9 mouse cellular contexts compared by ENCODE assay signal in the genomic region with DNA sequence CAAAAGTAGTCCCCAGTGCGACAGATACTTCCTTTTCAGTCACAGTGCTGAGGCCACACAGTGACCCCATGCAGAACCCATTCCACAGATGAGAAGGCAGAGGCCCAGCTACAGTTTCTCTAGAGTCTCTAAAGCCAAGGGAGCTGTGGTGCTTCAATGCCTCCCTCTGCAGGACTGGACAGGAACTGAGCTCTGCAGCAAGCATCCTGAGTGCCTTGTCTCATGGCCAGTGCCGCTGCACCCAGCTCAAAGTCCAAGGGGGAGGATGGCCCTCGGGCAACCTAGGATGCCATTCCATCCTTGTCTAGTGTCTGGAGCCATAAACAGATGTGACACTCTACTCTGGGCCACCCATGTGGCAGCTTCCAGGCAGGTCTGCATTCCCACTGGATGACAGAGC. TPM values are rescaled to one million over a fixed set of nuclear protein-coding genes. Genes with fewer than 3 reads are reported as not detected.
DNase-seq lines count a peak whose midpoint lies in the region; ATAC-seq and TF ChIP-seq lines count a peak whose summit lies in the region.
"Had no signal": no experiment of that assay in that cellular context is flagged by ENCODE, and none has a peak within 500 bp of the region (broad histone marks: within the 10 kb centered on the region; RNA-seq: fewer than 3 reads in every experiment).

No protein-coding gene starts in this region.

- no peak overlapping the region for H3K4me3 ChIP-seq in heart, adult 2 months
- H3K4me3 ChIP-seq in heart, embryonic 11.5 days (ENCODE audit: low read depth, low read length) = no peak overlapping the region
- H3K4me3 ChIP-seq in testis, adult 2 months (ENCODE audit: control insufficient read depth, low read depth, low read length) = no peak overlapping the region
- H3K4me3 ChIP-seq in embryonic fibroblast, embryonic 13.5 days (ENCODE audit: insufficient read depth, low read length) = no peak overlapping the region
- H3K4me3 ChIP-seq in forebrain, embryonic 12.5 days (replicated peaks) = no peak overlapping the region
- H3K4me3 ChIP-seq: midbrain, embryonic 12.5 days had no signal

- H3K9me3 ChIP-seq in heart, embryonic 11.5 days (replicated peaks; ENCODE audit: control insufficient read depth, low read length) = no peaks in the 10 kb centered on the region
- no peaks in the 10 kb centered on the region for H3K9me3 ChIP-seq in forebrain, embryonic 12.5 days
- H3K9me3 ChIP-seq: midbrain, embryonic 12.5 days had no signal

- no peak for TF ChIP-seq EP300 in heart, adult 2 months (IDR thresholded peaks at IDR 0.05; ENCODE audit: insufficient read depth, low read depth, low read length)

- intact Hi-C loops in heart, adult 2 months (cut with DNase I) = no loop called here

- no peak overlapping the region for H3K4me2 ChIP-seq in heart, embryonic 11.5 days
- no peak overlapping the region for H3K4me2 ChIP-seq in forebrain, embryonic 12.5 days
- H3K4me2 ChIP-seq: midbrain, embryonic 12.5 days had no signal

- DNase-seq in heart, adult 2 months = no peak
- DNase-seq in testis, postnatal 14 days (ENCODE audit: low spot score) = no peak
- peak; percentile 22 for DNase-seq in yolk sac, embryonic 10.5 days (ENCODE audit: low spot score)
- no peak for DNase-seq in layer of hippocampus, adult 8-10 months (ENCODE audit: low spot score in 2 of 2)

- H3K9ac ChIP-seq in heart, adult 2 months (ENCODE audit: low read depth, low read length) = no peak overlapping the region
- no peak overlapping the region for H3K9ac ChIP-seq in heart, embryonic 11.5 days (ENCODE audit: low read depth, low read length)
- H3K9ac ChIP-seq in forebrain, embryonic 12.5 days = no peak overlapping the region
- H3K9ac ChIP-seq: midbrain, embryonic 12.5 days had no signal

- TF ChIP-seq POLR2A in heart, adult 2 months (IDR thresholded peaks at IDR 0.05; ENCODE audit: insufficient read depth, low read depth, low read length) = no peak
- no peak for TF ChIP-seq POLR2A in testis, adult 2 months (IDR thresholded peaks at IDR 0.05; ENCODE audit: control insufficient read depth, low read depth, low read length)
- TF ChIP-seq POLR2A in embryonic fibroblast, embryonic 13.5 days (IDR thresholded peaks at IDR 0.05; ENCODE audit: low read depth, low read length) = no peak

- no peaks in the 10 kb centered on the region for H3K36me3 ChIP-seq in heart, adult 2 months (ENCODE audit: control insufficient read depth, insufficient read depth, low read length)
- no peaks in the 10 kb centered on the region for H3K36me3 ChIP-seq in heart, embryonic 11.5 days (ENCODE audit: control insufficient read depth, insufficient read depth, low read length)
- H3K36me3 ChIP-seq in testis, adult 2 months (ENCODE audit: control insufficient read depth, insufficient read depth, low read length) = no peaks in the 10 kb centered on the region
- H3K36me3 ChIP-seq in forebrain, embryonic 12.5 days (replicated peaks) = peaks cover 18% of the 10 kb centered on the region

- no peak for ATAC-seq in heart, embryonic 11.5 days (replicated peaks; ENCODE audit: insufficient number of reproducible peaks, low FRiP score, low TSS enrichment)
- ATAC-seq in forebrain, embryonic 12.5 days (ENCODE audit: low FRiP score) = no peak

- peaks cover 4% of the 10 kb centered on the region for H3K4me1 ChIP-seq in heart, adult 2 months (ENCODE audit: control insufficient read depth, insufficient read depth, low read length)
- H3K4me1 ChIP-seq in heart, embryonic 11.5 days (ENCODE audit: control insufficient read depth, insufficient read depth, low read length) = peaks cover 21% of the 10 kb centered on the region
- H3K4me1 ChIP-seq in testis, adult 2 months (ENCODE audit: control insufficient read depth, insufficient read depth, low read length) = peaks cover 22% of the 10 kb centered on the region
- no peaks in the 10 kb centered on the region; the same call in 1 of the 2 replicates for H3K4me1 ChIP-seq in embryonic fibroblast, embryonic 13.5 days (ENCODE audit: control insufficient read depth, insufficient read depth, low read length)
- H3K4me1 ChIP-seq in forebrain, embryonic 12.5 days = peaks cover 42% of the 10 kb centered on the region

- H3K27ac ChIP-seq in heart, adult 2 months = no peak overlapping the region
- no peak overlapping the region for H3K27ac ChIP-seq in heart, embryonic 11.5 days (ENCODE audit: low read depth, low read length)
- H3K27ac ChIP-seq in testis, adult 2 months (ENCODE audit: control insufficient read depth, insufficient read depth, low read depth, low read length) = no peak overlapping the region
- H3K27ac ChIP-seq in embryonic fibroblast, embryonic 13.5 days (ENCODE audit: insufficient read depth, low read length) = no peak overlapping the region
- H3K27ac ChIP-seq in forebrain, embryonic 12.5 days = no peak overlapping the region

- H3K27me3 ChIP-seq in heart, adult 2 months (ENCODE audit: control insufficient read depth, insufficient read depth, low read length) = no peaks in the 10 kb centered on the region
- no peaks in the 10 kb centered on the region for H3K27me3 ChIP-seq in heart, embryonic 11.5 days (ENCODE audit: control insufficient read depth, insufficient read depth, low read length)
- no peaks in the 10 kb centered on the region for H3K27me3 ChIP-seq in testis, adult 2 months (ENCODE audit: control insufficient read depth, insufficient read depth, low read length)
- no peaks in the 10 kb centered on the region for H3K27me3 ChIP-seq in forebrain, embryonic 12.5 days
- H3K27me3 ChIP-seq: midbrain, embryonic 12.5 days had no signal

- no peaks in the 10 kb centered on the region for H3K79me2 ChIP-seq in heart, adult 2 months (replicated peaks; ENCODE audit: control insufficient read depth, insufficient read depth, low read length)

- WGBS in heart, adult 2 months = 60% methylated on average over 3 of the region's 3 CpGs
- WGBS in heart, embryonic 11.5 days (ENCODE audit: insufficient replicate concordance) = 48% methylated on average over 3 of the region's 3 CpGs
- WGBS in forebrain, embryonic 12.5 days = 85% methylated on average over 3 of the region's 3 CpGs

- peak; percentile 66 for TF ChIP-seq CTCF in heart, adult 2 months (IDR thresholded peaks at IDR 0.05)
- peak; percentile 46; the same call in 1 of the 2 replicates for TF ChIP-seq CTCF in testis, adult 2 months (IDR thresholded peaks at IDR 0.05; ENCODE audit: control insufficient read depth, insufficient read depth, insufficient replicate concordance, low read depth, low read length)
- peak; percentile 66; the same call in 1 of the 2 replicates for TF ChIP-seq CTCF in embryonic fibroblast, embryonic 13.5 days (IDR thresholded peaks at IDR 0.05; ENCODE audit: borderline replicate concordance, insufficient read depth, low read length)

RNA-seq across cellular contexts. Expression of a gene that starts 2.5 kb away (rescaled TPM):
- 1 to 10 TPM; 3.7 to 6.1 TPM for total RNA-seq in heart, adult 2 months (2021)
- 7.8 and 9.7 TPM in 2 replicates for polyA plus RNA-seq in heart, adult 2 months (2012; rRNA removed)
- polyA plus RNA-seq in heart, embryonic 11.5 days (2014; fragmentation: Nextera tagmentation; extraction: Ambion mirVana) = 3.4 and 4.6 TPM in 2 replicates
- 5.9 and 7.8 TPM in 2 replicates for polyA plus RNA-seq in testis, adult 2 months (2012; rRNA removed)
- polyA plus RNA-seq in embryonic fibroblast, embryonic 13.5 days (2011; ENCODE audit: insufficient read length, low read depth, missing spikeins) = 47.6 and 51.7 TPM in 2 replicates
- polyA plus RNA-seq in forebrain, embryonic 12.5 days (2016; fragmentation: Nextera tagmentation; extraction: Ambion mirVana) = 40.6 and 41.8 TPM in 2 replicates
- total RNA-seq in layer of hippocampus, adult 8-10 months (2022) = 100 to 1,000 TPM; 110 to 133 (median 125) TPM

RNA-seq across cellular contexts. Expression of a gene that starts 22.9 kb away (rescaled TPM):
- total RNA-seq in heart, adult 2 months (2021) = 1 to 10 TPM; 7.5 to 8.3 TPM
- polyA plus RNA-seq in heart, adult 2 months (2012; rRNA removed) = 11.6 and 19.4 TPM in 2 replicates
- polyA plus RNA-seq in heart, embryonic 11.5 days (2014; fragmentation: Nextera tagmentation; extraction: Ambion mirVana) = 9.1 and 10.6 TPM in 2 replicates
- 32.7 and 33.7 TPM in 2 replicates for polyA plus RNA-seq in testis, adult 2 months (2012; rRNA removed)
- polyA plus RNA-seq in embryonic fibroblast, embryonic 13.5 days (2011; ENCODE audit: insufficient read length, low read depth, missing spikeins) = 19.4 and 21.6 TPM in 2 replicates
- 20.2 and 21.0 TPM in 2 replicates for polyA plus RNA-seq in forebrain, embryonic 12.5 days (2016; fragmentation: Nextera tagmentation; extraction: Ambion mirVana)
- total RNA-seq in layer of hippocampus, adult 8-10 months (2022) = 10 to 100 TPM; 38.9 to 48.4 (median 42.6) TPM

RNA-seq across cellular contexts. Expression of a gene that starts 27.3 kb away (rescaled TPM):
- 1 to 10 TPM; 4.2 to 4.8 TPM for total RNA-seq in heart, adult 2 months (2021)
- polyA plus RNA-seq in heart, adult 2 months (2012; rRNA removed) = 4.2 and 4.4 TPM in 2 replicates
- 2.8 and 3.2 TPM in 2 replicates for polyA plus RNA-seq in heart, embryonic 11.5 days (2014; fragmentation: Nextera tagmentation; extraction: Ambion mirVana)
- 4.1 and 5.2 TPM in 2 replicates for polyA plus RNA-seq in testis, adult 2 months (2012; rRNA removed)
- polyA plus RNA-seq in embryonic fibroblast, embryonic 13.5 days (2011; ENCODE audit: insufficient read length, low read depth, missing spikeins) = 8.3 and 8.7 TPM in 2 replicates
- 6.3 and 7.5 TPM in 2 replicates for polyA plus RNA-seq in forebrain, embryonic 12.5 days (2016; fragmentation: Nextera tagmentation; extraction: Ambion mirVana)
- total RNA-seq in layer of hippocampus, adult 8-10 months (2022) = 10 to 100 TPM; 10.6 to 13.5 (median 12.4) TPM

RNA-seq across cellular contexts. Expression of a gene that starts 59.6 kb away (rescaled TPM):
- 10 to 100 TPM; 40.6 to 41.3 TPM for total RNA-seq in heart, adult 2 months (2021)
- polyA plus RNA-seq in heart, adult 2 months (2012; rRNA removed) = 85.0 and 87.1 TPM in 2 replicates
- 191 and 210 TPM in 2 replicates for polyA plus RNA-seq in heart, embryonic 11.5 days (2014; fragmentation: Nextera tagmentation; extraction: Ambion mirVana)
- 128 and 134 TPM in 2 replicates for polyA plus RNA-seq in testis, adult 2 months (2012; rRNA removed)
- 117 and 153 TPM in 2 replicates for polyA plus RNA-seq in embryonic fibroblast, embryonic 13.5 days (2011; ENCODE audit: insufficient read length, low read depth, missing spikeins)
- 302 and 306 TPM in 2 replicates for polyA plus RNA-seq in forebrain, embryonic 12.5 days (2016; fragmentation: Nextera tagmentation; extraction: Ambion mirVana)
- 100 to 1,000 TPM in 1 of 4 experiments, 10 to 100 TPM in 3; 82.0 to 108 (median 85.0) TPM for total RNA-seq in layer of hippocampus, adult 8-10 months (2022)
